Mouse (Mus musculus) liver, postnatal 0 days (tissue): ENCODE measurements around the gene Sub1. TPM values are rescaled to one million over a fixed set of nuclear protein-coding genes. Genes with fewer than 3 reads are reported as not detected.

Experiments
- ATAC-seq: fragments of 200-750 bp; cut with Nextera tagmentation; 2 replicates; pipeline ENCODE4 v1.8.0; 2017; ENCODE audit warnings: mild to moderate bottlenecking, moderate library complexity
- DNase-seq: peaks from one replicate; pipeline ENCODE4 v3.0.0-alpha.2; 2016
- H3K27ac ChIP-seq: fragments of 300-500 bp; sonication (generic); 2 replicates; pipeline ENCODE4 v1.5.1; 2014; ENCODE audit warnings: antibody characterized with exemption, moderate library complexity, mild to moderate bottlenecking, low read depth
- H3K27me3 ChIP-seq: fragments of 300-500 bp; sonication (generic); 2 replicates; pipeline ENCODE4 v1.6.1; 2014; ENCODE audit warnings: low read length, control low read depth, mixed read lengths; ENCODE audit not compliant: insufficient read depth
- H3K36me3 ChIP-seq: fragments of 300-500 bp; sonication (generic); replicated peaks from 2 replicates; pipeline ENCODE4 v1.6.1; 2014; ENCODE audit warnings: mild to moderate bottlenecking, control low read depth, low read length, moderate library complexity, mixed read lengths; ENCODE audit not compliant: insufficient read depth
- H3K4me1 ChIP-seq: fragments of 300-500 bp; sonication (generic); 2 replicates; pipeline ENCODE4 v1.6.1; 2014; ENCODE audit warnings: antibody characterized with exemption, mild to moderate bottlenecking, control low read depth; ENCODE audit not compliant: insufficient read depth
- H3K4me2 ChIP-seq: fragments of 300-500 bp; sonication (generic); 2 replicates; pipeline ENCODE4 v1.6.1; 2014; ENCODE audit warnings: low read depth, mild to moderate bottlenecking, low read length, moderate library complexity, mixed read lengths
- H3K4me3 ChIP-seq: fragments of 300-500 bp; sonication (generic); 2 replicates; pipeline ENCODE4 v1.5.1; 2014; ENCODE audit warnings: low read depth, low read length
- H3K9ac ChIP-seq: fragments of 300-500 bp; sonication (generic); replicated peaks from 2 replicates; pipeline ENCODE4 v1.6.1; 2014; ENCODE audit warnings: mild to moderate bottlenecking, moderate library complexity
- H3K9me3 ChIP-seq: fragments of 300-500 bp; sonication (generic); 2 replicates; pipeline ENCODE4 v1.6.1; 2016; ENCODE audit warnings: mild to moderate bottlenecking, control low read depth, low read length, mixed read lengths
- CTCF ChIP-seq: sonication (generic); IDR thresholded peaks from 2 replicates; pipeline ENCODE4 v1.5.1; 2016; ENCODE audit warnings: antibody characterized with exemption, low read depth
- EP300 ChIP-seq: IDR thresholded peaks from 2 replicates; pipeline ENCODE4 v1.6.1; 2016; ENCODE audit warnings: antibody characterized with exemption, low read depth, mild to moderate bottlenecking
- WGBS: fragments of 180-500 bp; shearing (Covaris S2); extraction: QIAGEN DNeasy Blood & Tissue Kit; methylation state at CpG from one replicate; pipeline ENCODE4 v1.1.7; 2014; ENCODE audit not compliant: insufficient replicate concordance; 5-methylcytosine and 5-hydroxymethylcytosine counted together
- polyA plus RNA-seq: library from polyadenylated mRNA; unstranded; fragments of >200 nt; fragmentation: Nextera tagmentation; extraction: Ambion mirVana; gene quantifications from 2 replicates; pipeline ENCODE4 v1.2.1, GENCODE M21; 2015

The Sub1 gene
- polyA plus RNA-seq, 1 experiment from 2014 or later = 278 TPM

- Histone ChIP-seq H3K4me3 (peak overlapping the region; percentile 97; the same call in 1 of the 2 replicates), H3K4me1 (peaks cover 12% of the 10 kb centered on the region; the same call in 1 of the 2 replicates), H3K27ac (no peak overlapping the region), H3K36me3 (peaks cover 35% of the 10 kb centered on the region), H3K4me2 (peak overlapping the region; percentile 94), H3K9me3 (no peaks in the 10 kb centered on the region), H3K27me3 (no peaks in the 10 kb centered on the region), H3K9ac (no peak overlapping the region)
- ATAC-seq = no peak
- WGBS = 79% methylated on average over 2 of the region's 2 CpGs
- no peak for DNase-seq
- TF ChIP-seq EP300 = no peak
- TF ChIP-seq CTCF = no peak
Observed at GRCm38 (mm10) chr15:11994006-11994405, 2.8 kb downstream of the Sub1 start.

GRCm38 (mm10) chr15:11991552-11992113, 5.2 kb downstream of the Sub1 start:
- H3K9ac ChIP-seq = no peak overlapping the region
- H3K27me3 ChIP-seq = no peaks in the 10 kb centered on the region
- WGBS = 73% methylated on average over 3 of the region's 3 CpGs
- ATAC-seq (no peak), DNase-seq (no peak)
- H3K4me3 ChIP-seq = no peak overlapping the region
- H3K36me3 ChIP-seq = peaks cover 59% of the 10 kb centered on the region
- peaks cover 12% of the 10 kb centered on the region; the same call in 1 of the 2 replicates for H3K4me1 ChIP-seq
- TF ChIP-seq EP300 (no peak), CTCF (peak; percentile 20)
- no peak overlapping the region for H3K27ac ChIP-seq
- no peaks in the 10 kb centered on the region for H3K9me3 ChIP-seq
- H3K4me2 ChIP-seq = no peak overlapping the region

- H3K36me3 ChIP-seq = peaks cover 84% of the 10 kb centered on the region
- H3K27me3 ChIP-seq = no peaks in the 10 kb centered on the region
- DNase-seq = no peak
- no peaks in the 10 kb centered on the region for H3K4me1 ChIP-seq
- WGBS = 82% methylated on average over 4 of the region's 4 CpGs
- H3K4me2 ChIP-seq = no peak overlapping the region
- H3K27ac ChIP-seq = no peak overlapping the region
- no peaks in the 10 kb centered on the region for H3K9me3 ChIP-seq
- no peak overlapping the region for H3K4me3 ChIP-seq
- no peak for TF ChIP-seq EP300
- no peak for TF ChIP-seq CTCF
- no peak overlapping the region for H3K9ac ChIP-seq
- ATAC-seq = no peak
Observed at GRCm38 (mm10) chr15:11988580-11988979, 8.2 kb downstream of the Sub1 start.

DNA sequence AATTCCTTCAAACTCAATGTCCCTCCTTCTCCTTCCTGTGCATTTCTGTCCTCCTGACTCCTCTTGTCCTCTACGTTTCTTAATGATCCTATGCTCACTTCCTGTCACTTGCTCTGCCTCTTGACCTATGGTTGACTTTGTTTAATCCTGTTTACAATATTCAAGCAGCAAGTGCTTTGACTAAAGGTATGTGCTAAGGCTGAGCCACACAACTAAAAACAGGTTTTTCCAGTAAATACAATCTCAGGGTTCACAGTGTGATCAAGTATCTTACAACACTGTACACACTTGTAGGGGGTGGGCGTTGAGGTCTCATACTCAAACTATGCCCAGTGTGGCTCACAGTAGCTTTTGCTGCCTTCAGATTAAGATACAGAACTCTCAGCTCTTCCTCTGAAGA, 8.9 kb downstream of the Sub1 start:
- H3K9ac ChIP-seq = no peak overlapping the region
- WGBS = 68% methylated on average over 2 of the region's 2 CpGs
- TF ChIP-seq CTCF (no peak), EP300 (no peak)
- H3K9me3 ChIP-seq = no peaks in the 10 kb centered on the region
- H3K27me3 ChIP-seq = no peaks in the 10 kb centered on the region
- no peak for DNase-seq
- H3K27ac ChIP-seq = no peak overlapping the region
- H3K4me1 ChIP-seq = no peaks in the 10 kb centered on the region
- peaks cover 85% of the 10 kb centered on the region for H3K36me3 ChIP-seq
- no peak overlapping the region for H3K4me3 ChIP-seq
- ATAC-seq = no peak
- no peak overlapping the region for H3K4me2 ChIP-seq

- Histone ChIP-seq H3K27me3 (no peaks in the 10 kb centered on the region), H3K4me2 (no peak overlapping the region), H3K4me3 (no peak overlapping the region), H3K9ac (no peak overlapping the region), H3K4me1 (no peaks in the 10 kb centered on the region), H3K36me3 (peaks cover 66% of the 10 kb centered on the region), H3K27ac (no peak overlapping the region), H3K9me3 (no peaks in the 10 kb centered on the region)
- no peak for TF ChIP-seq EP300
- no peak for TF ChIP-seq CTCF
- no peak for DNase-seq
- ATAC-seq = no peak
- 71% methylated on average over 2 of the region's 2 CpGs for WGBS
Observed at GRCm38 (mm10) chr15:11981985-11982384, 14.8 kb downstream of the Sub1 start.

- H3K27ac ChIP-seq = no peak overlapping the region
- WGBS = 85% methylated on average over 8 of the region's 8 CpGs
- no peak for ATAC-seq
- no peak overlapping the region for H3K4me3 ChIP-seq
- peaks cover 61% of the 10 kb centered on the region for H3K36me3 ChIP-seq
- H3K9me3 ChIP-seq = no peaks in the 10 kb centered on the region
- H3K4me1 ChIP-seq = no peaks in the 10 kb centered on the region
- H3K9ac ChIP-seq = no peak overlapping the region
- H3K27me3 ChIP-seq = no peaks in the 10 kb centered on the region
- H3K4me2 ChIP-seq = no peak overlapping the region
- no peak for DNase-seq
- TF ChIP-seq CTCF = no peak
- TF ChIP-seq EP300 = no peak
Observed at GRCm38 (mm10) chr15:11981501-11981900, 15.3 kb downstream of the Sub1 start.
